Mouse (Mus musculus): ENCODE measurements at regions not wholly inside any gene's neighbourhood (a gene's known extent, or its start where the extent isn't known, plus 50 kb on each side); places are given as distances from the start of the nearest gene placed in this dataset.

DNA sequence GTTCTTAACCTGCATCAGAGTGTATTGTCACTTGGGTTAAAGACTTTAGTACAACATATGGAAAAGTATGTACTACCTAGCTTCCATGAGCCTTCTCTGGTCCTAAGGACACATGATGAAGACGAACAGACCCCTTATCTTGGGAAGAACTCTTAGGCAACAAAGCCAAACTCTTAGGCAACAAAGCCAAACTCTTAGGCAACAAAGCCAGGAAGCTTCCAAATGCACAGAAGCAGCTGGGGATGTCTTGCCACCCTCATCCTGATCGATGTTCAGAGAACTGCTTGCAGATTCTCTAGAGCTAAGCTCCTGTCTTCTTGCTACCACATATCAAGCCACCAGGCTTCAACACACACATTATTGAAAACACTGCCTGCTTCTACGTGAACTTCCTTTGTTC is 59.7 kb upstream of the Igf1r start:
- TF ChIP-seq CTCF (IDR thresholded peaks at IDR 0.05; ENCODE audit: low read depth) (no peak), EP300 (optimal IDR thresholded peaks at IDR 0.05) (no peak)
